Mouse (Mus musculus) kidney, adult 2 months (tissue): Measurements from ENCODE around the gene P2ry6.

Experiments
- CTCF ChIP-seq: fragments of 200-500 bp; conservative IDR thresholded peaks from 2 replicates; pipeline ENCODE4 v1.5.1; 2011; ENCODE audit warnings: low read depth, mild to moderate bottlenecking, control low read depth, low read length, moderate library complexity, mixed read lengths; ENCODE audit not compliant: insufficient read depth, insufficient read length
- POLR2A ChIP-seq: fragments of 200-500 bp; IDR thresholded peaks from one replicate; pipeline ENCODE4 v1.6.1; 2011; ENCODE audit warnings: low read depth, low read length, control low read depth

DNA sequence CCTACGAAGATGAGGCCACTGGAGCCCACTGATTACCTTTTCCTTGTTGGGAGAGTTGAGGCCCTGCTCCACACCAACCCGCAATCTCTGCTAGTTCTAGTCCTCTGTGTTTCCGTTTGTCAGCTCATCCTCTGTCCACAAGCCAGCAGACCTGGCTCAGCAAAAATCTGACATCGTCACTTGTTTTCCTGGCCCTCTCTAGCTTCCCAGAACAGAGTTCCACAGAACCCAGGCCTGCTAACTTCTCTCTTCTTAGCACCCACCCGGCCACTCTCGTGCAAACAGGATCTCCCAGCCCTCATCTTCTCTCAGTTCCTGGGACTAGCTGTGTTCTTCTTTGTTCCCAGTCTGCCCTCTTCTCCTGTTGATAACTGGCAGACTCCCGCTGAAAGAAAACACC lies 21.8 kb downstream of the P2ry6 start:
- TF ChIP-seq POLR2A (no peak), CTCF (no peak)
